In genomic region chr16:44254698-44255097, GRCm38 (mm10) we compare ENCODE assay signal across 10 mouse cellular contexts.
DNase-seq lines count a peak whose midpoint lies in the region; ATAC-seq and TF ChIP-seq lines count a peak whose summit lies in the region.
"Had no signal": no experiment of that assay in that cellular context is flagged by ENCODE, and none has a peak within 500 bp of the region (broad histone marks: within the 10 kb centered on the region; RNA-seq: fewer than 3 reads in every experiment).

No protein-coding gene starts in this region.

- ATAC-seq in intestine, embryonic 14.5 days (replicated peaks; ENCODE audit: low FRiP score, low TSS enrichment, low read depth): no peak
- ATAC-seq in intestine, postnatal 0 days: no peak
- ATAC-seq in embryonic facial prominence, embryonic 15.5 days (ENCODE audit: insufficient number of reproducible peaks, low FRiP score, low TSS enrichment, low read depth): peak; percentile 70
- ATAC-seq in stomach, embryonic 16.5 days (ENCODE audit: insufficient read depth, low FRiP score): peak; percentile 91
- ATAC-seq in megakaryocyte-erythroid progenitor cell, adult 5-6 weeks (replicated peaks; ENCODE audit: low FRiP score, low TSS enrichment, poor library complexity, severe bottlenecking): no peak

- no peaks in the 10 kb centered on the region for H3K4me1 ChIP-seq in intestine, embryonic 14.5 days (replicated peaks; ENCODE audit: control insufficient read depth, insufficient read depth, low read length)
- H3K4me1 ChIP-seq in intestine, postnatal 0 days (replicated peaks; ENCODE audit: control insufficient read depth, insufficient read depth, low read length): no peaks in the 10 kb centered on the region
- no peaks in the 10 kb centered on the region for H3K4me1 ChIP-seq in embryonic facial prominence, embryonic 15.5 days
- H3K4me1 ChIP-seq in stomach, embryonic 16.5 days (ENCODE audit: control insufficient read depth, insufficient read depth, low read length): peaks cover 3% of the 10 kb centered on the region; the same call in 1 of the 2 replicates

- H3K27ac ChIP-seq in intestine, embryonic 14.5 days (ENCODE audit: low read depth): no peak overlapping the region
- no peak overlapping the region for H3K27ac ChIP-seq in intestine, postnatal 0 days (ENCODE audit: low read depth, low read length)
- H3K27ac ChIP-seq in embryonic facial prominence, embryonic 15.5 days (replicated peaks): no peak overlapping the region
- H3K27ac ChIP-seq in stomach, embryonic 16.5 days (ENCODE audit: low read length): peak overlapping the region; percentile 74
- H3K27ac ChIP-seq: macrophage had no signal

- no peak overlapping the region for H3K9ac ChIP-seq in intestine, embryonic 14.5 days (ENCODE audit: low read length)
- H3K9ac ChIP-seq in intestine, postnatal 0 days (ENCODE audit: low read depth, low read length): no peak overlapping the region
- H3K9ac ChIP-seq in embryonic facial prominence, embryonic 15.5 days: no peak overlapping the region
- no peak overlapping the region for H3K9ac ChIP-seq in stomach, embryonic 16.5 days (ENCODE audit: low read length)

- no peak overlapping the region for H3K4me2 ChIP-seq in intestine, embryonic 14.5 days (ENCODE audit: low read length)
- no peak overlapping the region for H3K4me2 ChIP-seq in intestine, postnatal 0 days (replicated peaks; ENCODE audit: low read depth)
- no peak overlapping the region for H3K4me2 ChIP-seq in embryonic facial prominence, embryonic 15.5 days (replicated peaks)
- H3K4me2 ChIP-seq in stomach, embryonic 16.5 days (ENCODE audit: low read depth, low read length): no peak overlapping the region

- no peak overlapping the region for H3K4me3 ChIP-seq in intestine, embryonic 14.5 days (ENCODE audit: low read depth, low read length)
- no peak overlapping the region for H3K4me3 ChIP-seq in intestine, postnatal 0 days (ENCODE audit: low read depth, low read length)
- no peak overlapping the region for H3K4me3 ChIP-seq in embryonic facial prominence, embryonic 15.5 days (replicated peaks)
- no peak overlapping the region for H3K4me3 ChIP-seq in stomach, embryonic 16.5 days (replicated peaks; ENCODE audit: low read length)
- H3K4me3 ChIP-seq: erythroblast, embryonic 14.5 days had no signal

- H3K27me3 ChIP-seq in intestine, embryonic 14.5 days (replicated peaks; ENCODE audit: control insufficient read depth, insufficient read depth, low read length): no peaks in the 10 kb centered on the region
- no peaks in the 10 kb centered on the region for H3K27me3 ChIP-seq in intestine, postnatal 0 days (replicated peaks; ENCODE audit: control insufficient read depth, insufficient read depth, low read length)
- H3K27me3 ChIP-seq in embryonic facial prominence, embryonic 15.5 days: no peaks in the 10 kb centered on the region
- H3K27me3 ChIP-seq in stomach, embryonic 16.5 days (ENCODE audit: control insufficient read depth, insufficient read depth, low read length): no peaks in the 10 kb centered on the region

- 68% methylated on average over 7 of the region's 7 CpGs for WGBS in intestine, embryonic 14.5 days
- WGBS in intestine, postnatal 0 days: 55% methylated on average over 7 of the region's 7 CpGs
- WGBS in embryonic facial prominence, embryonic 15.5 days: 73% methylated on average over 7 of the region's 7 CpGs
- 42% methylated on average over 7 of the region's 7 CpGs for WGBS in stomach, embryonic 16.5 days

- H3K36me3 ChIP-seq in intestine, embryonic 14.5 days (ENCODE audit: control insufficient read depth, insufficient read depth, low read length): no peaks in the 10 kb centered on the region
- H3K36me3 ChIP-seq in intestine, postnatal 0 days (ENCODE audit: control insufficient read depth, insufficient read depth): no peaks in the 10 kb centered on the region
- no peaks in the 10 kb centered on the region for H3K36me3 ChIP-seq in embryonic facial prominence, embryonic 15.5 days
- no peaks in the 10 kb centered on the region for H3K36me3 ChIP-seq in stomach, embryonic 16.5 days (ENCODE audit: control insufficient read depth, insufficient read depth, low read length)

- no peak for TF ChIP-seq CTCF in intestine, postnatal 0 days (IDR thresholded peaks at IDR 0.05; ENCODE audit: low read depth)

- peak; percentile 57 for DNase-seq in intestine, embryonic 14.5 days (ENCODE audit: low spot score)
- DNase-seq in adipocyte (ENCODE audit: low spot score): peak; percentile 73
- peak; percentile 53 for DNase-seq in layer of hippocampus, adult 9-11 months
- no peak for DNase-seq in yolk sac, embryonic 10.5 days (ENCODE audit: low spot score)

- no peaks in the 10 kb centered on the region for H3K9me3 ChIP-seq in intestine, embryonic 14.5 days (ENCODE audit: control insufficient read depth, low read length)
- no peaks in the 10 kb centered on the region for H3K9me3 ChIP-seq in intestine, postnatal 0 days (ENCODE audit: control insufficient read depth)
- no peaks in the 10 kb centered on the region for H3K9me3 ChIP-seq in embryonic facial prominence, embryonic 15.5 days (replicated peaks)
- no peaks in the 10 kb centered on the region for H3K9me3 ChIP-seq in stomach, embryonic 16.5 days (replicated peaks; ENCODE audit: control insufficient read depth, low read length)

Comparison
In these comparisons a context has a peak if more than half of its experiments do, and no peak if none do; other contexts are left out.
1. ATAC-seq: peak in embryonic facial prominence, embryonic 15.5 days (single experiment) and stomach, embryonic 16.5 days (single experiment); none in intestine, embryonic 14.5 days (single experiment), intestine, postnatal 0 days (single experiment) and megakaryocyte-erythroid progenitor cell, adult 5-6 weeks (single experiment).